Mouse (Mus musculus) right cerebral cortex, postnatal 14 days (tissue): ENCODE results near the gene Lamtor2.

Experiments
- DNase-seq: peaks from one replicate; pipeline ENCODE4 v3.0.0; 2022

The Lamtor2 gene

DNA sequence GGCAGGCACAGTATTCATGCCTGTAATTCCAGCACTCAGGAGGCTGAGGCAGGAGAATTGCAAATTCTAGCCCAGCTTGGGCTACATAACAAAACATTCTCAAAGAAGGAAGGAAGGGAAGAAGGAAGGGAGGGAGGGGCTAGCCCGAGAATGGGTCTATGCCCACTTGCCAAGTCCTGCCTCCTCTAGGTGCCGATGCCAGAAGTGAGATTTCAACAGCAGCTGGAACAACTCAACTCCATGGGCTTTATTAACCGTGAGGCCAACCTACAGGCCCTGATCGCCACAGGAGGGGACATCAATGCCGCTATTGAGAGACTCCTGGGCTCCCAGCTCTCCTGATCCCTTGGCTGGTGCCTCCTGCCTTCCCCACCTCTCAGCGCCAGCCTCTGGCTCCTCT, 15.0 kb upstream of the Lamtor2 start:
- DNase-seq, result no peak

DNA sequence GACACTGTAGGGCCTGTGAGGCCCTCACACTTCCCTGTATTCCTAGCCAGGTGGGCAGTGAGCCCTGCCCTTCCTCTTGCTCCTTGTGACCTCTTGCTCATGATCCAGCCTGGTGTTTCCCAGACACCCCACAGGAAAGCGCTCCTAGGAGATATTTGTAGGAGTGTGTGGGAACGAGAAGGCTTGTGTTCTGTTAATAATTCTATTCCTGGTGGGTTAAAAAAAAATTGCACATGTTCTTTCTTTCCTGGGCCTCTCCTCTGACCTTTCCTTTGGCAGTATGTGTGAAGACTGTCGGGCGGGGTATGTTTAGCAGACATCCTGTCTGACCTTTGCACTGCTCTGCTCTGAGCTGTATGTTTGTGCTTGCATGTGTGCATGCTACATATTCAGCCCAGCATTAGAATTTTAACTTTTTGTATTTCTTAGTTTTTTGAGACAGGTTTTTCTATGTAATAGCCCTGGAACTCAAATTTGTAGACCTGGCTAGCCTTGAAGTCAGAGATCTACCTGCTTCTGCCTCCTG, 13.7 kb upstream of the Lamtor2 start:
- DNase-seq, result no peak

DNA sequence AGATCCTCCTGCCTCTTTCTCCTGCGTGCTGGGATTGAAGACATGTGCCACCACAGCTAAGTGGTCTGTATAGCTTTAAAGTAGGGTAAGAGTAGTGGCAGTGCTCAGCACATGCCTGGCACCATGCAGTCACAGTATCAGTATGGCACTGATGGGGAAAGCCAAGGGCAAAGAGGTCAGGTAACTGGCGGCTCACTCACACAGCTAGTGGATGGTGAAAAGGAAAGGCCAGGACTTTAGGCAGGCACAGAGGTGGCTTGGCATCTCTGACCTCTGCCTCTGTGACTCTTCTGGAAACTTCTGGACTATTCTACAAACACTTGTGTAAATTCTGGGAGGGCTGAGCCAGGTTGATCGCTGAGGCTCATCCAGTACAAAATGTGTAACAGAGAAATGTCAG, 13.2 kb upstream of the Lamtor2 start:
- no peak for DNase-seq

DNA sequence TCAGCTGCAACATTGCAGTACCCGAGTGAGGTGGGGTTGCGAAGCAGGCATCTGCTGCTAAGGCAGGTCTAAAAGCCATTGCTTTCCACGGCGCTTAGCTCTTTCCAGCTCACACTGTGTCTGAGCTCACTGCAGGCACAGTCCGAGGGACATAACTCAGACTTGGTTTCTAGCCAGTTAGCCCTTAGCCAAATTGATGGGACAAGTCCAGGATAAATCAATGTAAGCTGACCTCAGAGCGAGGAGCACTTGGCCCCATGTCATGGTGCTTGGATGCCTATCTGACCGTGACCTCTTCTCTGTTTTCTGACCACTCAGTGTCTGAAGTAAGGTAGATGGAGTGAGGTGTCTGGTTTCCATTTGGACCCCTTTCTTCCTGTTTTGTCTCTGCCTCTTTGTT, 11.1 kb upstream of the Lamtor2 start:
- no peak for DNase-seq

DNA sequence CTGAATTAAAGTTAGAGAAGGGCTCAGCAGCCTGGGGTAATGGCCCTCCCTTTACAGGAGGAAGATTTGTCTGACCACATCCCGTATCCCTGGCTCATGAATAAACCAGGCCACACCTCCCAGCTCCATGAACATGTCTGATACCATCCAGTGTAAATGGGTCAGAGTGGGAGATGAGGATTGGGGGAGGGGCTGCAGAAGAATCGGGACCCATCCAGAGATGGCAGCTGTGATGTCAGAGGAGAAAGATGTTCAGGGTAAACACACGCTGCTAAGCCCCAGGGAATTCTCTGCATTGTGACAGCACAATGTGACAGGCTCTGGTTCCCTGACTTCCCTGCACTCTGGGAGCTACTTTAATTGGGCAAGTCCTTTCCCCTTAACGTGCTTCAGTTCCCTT, 10.6 kb upstream of the Lamtor2 start:
- no peak for DNase-seq

DNA sequence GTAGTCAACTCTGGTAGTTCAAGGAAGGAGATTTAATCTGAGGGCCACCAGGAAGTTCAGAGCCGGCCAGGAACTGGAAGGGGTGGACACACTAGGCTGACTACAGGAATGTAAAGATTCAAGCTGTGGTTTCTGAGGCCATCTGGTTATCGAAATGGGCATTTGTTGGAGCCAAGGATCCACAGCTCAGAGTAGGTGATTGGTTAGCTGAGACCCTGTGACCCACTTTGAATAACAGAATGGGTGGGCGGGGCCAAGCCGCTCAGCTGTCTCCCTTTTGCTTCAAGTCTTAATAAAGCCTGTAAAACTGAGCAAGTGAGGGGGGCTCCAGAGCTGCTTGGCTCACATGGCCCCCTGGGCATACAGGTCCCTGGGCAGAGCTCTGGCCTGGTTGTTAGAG, 9.1 kb upstream of the Lamtor2 start:
- DNase-seq, result no peak

DNA sequence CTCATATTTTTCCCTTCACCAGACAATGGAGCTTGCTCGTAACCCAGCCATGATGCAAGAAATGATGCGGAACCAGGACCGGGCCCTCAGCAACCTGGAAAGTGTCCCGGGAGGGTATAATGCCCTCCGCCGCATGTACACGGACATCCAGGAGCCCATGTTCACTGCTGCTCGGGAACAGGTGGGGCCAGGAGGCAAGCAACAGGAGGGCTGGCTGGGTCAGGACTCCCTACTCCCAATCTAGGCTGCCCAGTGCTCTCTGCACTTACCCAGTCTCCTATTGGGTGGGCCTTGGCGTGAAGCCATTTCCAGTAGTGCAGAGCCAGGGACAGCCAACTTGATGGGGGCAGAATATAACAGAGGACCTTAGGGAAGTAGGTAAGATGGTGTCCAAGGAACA, 6.7 kb upstream of the Lamtor2 start:
- no peak for DNase-seq

DNA sequence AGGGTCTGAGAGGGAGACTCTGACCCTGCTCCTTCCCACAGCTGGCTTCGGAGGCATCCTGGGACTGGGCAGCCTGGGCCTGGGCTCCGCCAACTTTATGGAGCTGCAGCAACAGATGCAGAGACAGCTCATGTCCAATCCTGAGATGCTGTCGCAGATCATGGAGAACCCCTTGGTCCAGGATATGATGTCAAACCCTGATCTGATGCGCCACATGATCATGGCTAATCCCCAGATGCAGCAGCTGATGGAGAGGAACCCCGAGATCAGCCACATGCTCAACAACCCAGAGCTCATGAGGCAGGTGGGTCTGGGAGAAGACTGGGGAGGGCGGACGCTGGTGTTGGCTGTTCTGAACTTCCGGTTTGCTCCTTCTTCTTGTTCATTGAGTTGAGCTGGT, 3.7 kb upstream of the Lamtor2 start:
- DNase-seq, result no peak

DNA sequence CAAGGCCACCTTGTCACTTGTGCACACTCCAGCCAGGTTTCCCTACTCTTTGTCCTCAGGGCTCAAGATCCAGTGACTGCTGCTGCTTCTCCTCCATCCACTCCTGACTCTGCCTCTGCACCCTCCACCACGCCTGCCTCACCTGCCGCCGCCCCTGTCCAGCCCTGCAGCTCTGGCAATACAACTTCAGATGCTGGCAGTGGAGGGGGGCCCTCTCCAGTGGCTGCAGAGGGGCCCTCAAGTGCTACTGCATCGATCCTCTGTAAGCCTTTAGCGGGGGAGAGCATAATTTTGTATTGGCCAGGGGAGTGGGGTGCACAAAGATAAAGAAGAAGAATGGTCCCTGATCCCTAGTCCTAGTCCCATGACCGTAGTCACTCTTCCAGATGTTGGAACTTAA, 2.9 kb upstream of the Lamtor2 start:
- DNase-seq, result no peak

DNA sequence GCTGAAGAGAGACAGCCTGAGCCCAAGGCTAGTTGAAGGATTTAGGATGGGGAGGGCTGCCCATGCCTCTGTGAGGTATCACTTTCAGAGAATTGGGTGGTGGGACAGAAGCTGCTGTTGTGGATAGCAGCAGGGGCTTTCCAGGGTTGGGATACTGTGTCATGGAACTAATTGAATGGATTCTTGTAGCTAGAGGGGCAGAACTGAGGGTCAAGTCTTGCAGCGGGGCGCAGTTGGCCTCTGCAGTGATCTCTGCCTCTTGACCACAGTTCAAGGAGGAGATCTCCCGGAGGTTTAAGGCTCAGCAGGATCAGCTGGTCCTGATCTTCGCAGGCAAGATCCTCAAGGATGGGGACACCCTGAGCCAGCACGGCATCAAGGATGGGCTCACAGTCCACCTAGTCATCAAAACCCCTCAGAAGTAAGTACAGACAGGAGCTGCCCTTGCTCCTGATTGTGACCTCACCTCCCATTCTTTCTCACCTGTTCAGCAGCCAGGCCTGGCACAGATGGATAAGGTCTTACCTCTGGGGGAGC, 2.3 kb upstream of the Lamtor2 start:
- no peak for DNase-seq

DNA sequence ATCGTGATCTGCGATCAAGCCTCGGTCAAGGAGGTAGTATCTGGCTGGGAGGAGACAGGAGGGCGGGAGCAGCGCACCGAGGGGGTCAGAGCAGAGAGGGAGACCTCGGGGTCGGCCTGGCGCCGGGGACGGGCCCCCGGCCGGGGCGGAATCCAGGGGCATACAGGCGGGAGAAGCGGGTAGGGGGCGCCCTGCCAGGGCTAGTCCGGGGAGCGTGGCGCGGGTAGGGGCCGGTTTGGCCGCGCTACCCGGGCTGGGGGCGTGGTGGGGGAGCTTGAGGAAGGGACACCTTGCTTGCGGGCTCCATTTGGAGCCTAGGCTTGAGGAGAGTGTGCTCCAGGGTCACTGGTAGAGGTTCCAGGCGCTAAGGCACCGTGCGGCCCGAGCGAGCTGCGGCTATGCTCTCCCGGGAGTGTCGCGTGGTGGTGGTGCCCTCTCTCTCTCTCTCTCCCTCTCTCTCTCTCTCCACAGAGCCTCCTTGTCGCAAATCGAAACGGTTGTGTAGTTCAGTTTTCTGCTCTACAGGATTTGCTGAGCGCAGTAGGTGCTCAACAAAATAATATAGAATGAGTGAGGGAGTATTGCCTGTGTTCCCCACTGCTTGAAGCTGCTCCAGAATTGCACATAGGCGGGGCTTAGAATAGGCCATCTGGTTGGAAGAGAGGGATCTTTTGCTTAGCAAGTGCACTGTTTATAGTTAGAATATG, 1.2 kb upstream of the Lamtor2 start:
- DNase-seq, result peak; percentile 63

DNA sequence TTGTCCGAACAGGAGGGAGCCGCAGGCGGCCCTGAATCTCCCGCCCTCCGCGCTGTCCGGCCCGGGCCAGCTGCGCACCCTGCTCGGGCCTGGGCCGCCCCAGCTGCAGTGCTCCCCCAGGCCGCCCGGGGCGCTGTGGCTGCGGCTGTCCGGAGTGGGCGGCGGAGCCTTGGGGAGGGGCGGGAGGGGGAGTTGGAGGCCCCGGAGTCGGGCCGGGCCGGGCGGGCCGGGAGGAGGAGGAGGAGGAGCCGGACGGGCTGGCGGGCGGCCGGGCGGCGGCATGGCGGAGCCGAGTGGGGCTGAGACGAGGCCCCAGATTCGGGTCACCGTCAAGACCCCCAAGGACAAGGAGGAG, 628 bp upstream of the Lamtor2 start, which contains the start of gene Ubqln4:
Ubqln4 (plus strand) TSS at position 234 of the 355 bp plus-strand sequence.
- DNase-seq, result peak; percentile 85

DNA sequence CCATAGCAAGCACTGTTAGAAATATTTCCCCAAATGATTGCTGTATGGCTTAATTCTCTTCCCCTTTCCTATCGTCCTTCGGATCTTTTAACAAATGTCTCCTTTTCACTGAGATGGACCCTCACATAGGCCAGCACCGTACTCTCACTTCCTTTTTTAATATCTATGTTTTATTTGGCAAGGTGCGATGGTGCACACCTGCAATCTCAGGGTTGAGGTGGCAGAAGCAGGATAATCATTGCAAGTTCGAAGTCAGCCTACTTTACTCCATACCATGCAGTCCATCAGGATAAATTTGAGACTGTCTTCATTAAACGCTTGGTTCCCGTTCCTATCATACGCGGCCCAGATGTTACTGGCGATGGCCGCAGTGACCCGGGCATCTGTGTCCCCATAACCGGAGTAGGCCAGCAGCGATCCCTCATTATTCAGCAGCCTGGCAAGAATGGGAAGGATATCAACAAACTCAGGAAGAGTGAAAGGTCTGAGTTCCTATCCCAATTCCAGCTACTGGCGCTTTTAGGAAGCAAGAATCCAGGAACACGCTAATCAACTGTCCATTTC, 710 bp downstream of the Lamtor2 start:
- no peak for DNase-seq

DNA sequence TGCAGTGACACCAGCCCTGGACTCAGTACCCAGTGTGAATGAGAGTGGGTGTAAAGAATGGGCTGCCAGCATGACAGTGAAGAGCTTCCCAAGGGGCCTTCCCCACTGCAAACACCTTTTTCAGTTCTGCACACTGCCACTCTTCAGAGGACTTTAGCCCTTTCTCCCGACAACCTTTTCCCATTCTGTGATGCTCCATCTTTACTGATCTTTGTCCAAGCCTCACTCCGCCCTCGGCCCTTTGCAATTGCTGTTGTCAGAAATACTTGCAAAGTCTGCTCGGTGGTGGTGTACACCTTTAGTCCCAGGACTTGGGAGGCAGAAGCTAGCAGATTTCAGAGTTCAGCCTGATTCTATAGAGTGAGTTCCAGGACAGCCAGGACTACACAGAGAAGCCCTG, 1.3 kb downstream of the Lamtor2 start:
- DNase-seq, result no peak

DNA sequence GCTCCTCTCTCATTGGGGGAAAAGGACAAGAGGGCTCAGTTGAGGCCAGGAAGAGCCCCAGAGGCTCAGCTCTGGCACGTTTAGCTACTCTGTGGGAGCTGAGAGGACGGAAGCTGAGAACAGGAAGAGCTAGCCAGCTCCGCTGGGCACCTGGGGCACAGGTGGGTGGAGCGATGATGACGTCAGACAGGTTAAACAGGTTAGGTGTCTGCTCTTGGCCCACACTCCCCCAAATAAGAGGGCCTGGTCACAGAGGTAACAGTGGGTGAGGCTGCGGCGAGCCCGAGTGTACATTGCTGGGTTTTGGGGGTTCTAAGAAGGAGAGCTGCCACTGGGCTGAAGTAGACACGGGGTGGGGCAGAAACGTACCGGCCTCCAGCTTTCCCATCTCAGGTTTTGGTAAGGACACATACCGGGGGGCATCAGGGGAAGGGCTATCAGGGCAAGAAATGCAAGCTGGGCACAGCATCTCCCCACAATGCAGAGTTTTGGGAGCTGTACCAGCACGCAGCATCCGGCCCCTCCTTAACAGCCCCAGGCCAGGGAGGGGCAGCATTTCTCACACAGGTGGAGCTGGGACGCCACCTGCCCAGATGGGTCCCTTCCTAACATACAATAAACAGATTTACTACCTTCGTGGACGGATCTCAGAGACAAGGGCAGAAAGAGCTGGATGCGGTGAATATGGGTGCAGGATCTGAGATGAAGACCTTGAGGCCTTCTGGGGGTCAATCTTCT, 4.5 kb downstream of the Lamtor2 start, which contains the start of gene Rab25:
Rab25 (minus strand) TSS at position 121 of the 738 bp plus-strand sequence.
- no peak for DNase-seq

DNA sequence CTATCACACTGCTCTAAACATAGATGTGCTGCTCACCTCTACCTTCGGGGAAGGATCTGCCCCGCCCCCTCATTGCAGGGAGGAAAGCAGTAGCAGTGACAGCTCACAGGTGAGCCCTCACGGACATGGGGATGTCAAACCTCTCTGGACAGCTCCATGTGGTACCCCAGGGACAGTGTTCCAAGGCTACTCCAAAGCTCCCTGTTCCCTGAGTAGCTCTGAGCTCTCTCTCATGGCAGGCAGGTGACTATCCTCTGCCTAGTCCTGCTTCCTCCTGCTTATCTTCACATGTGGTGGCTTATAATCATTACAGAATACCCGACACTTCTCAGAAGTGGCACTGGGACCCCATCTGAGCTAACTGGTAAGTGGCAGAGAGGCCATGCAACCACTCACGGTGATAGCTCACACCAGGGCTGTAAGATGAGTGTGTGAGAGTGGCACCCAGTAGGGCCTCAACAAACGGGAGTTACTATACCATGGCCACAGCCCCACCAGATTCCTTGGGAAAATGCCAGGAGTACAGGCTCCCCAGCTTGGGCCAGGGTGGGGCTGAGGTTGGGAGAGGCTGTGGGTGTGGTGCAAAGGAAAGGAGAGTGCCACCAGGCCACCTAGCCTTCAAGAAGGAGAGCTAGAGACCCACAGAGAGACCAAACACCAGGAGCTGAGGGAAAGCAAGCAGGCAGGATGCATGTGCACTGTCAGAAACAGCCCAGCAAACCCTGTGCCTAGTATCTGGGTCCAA, 6.0 kb downstream of the Lamtor2 start:
- DNase-seq, result no peak

DNA sequence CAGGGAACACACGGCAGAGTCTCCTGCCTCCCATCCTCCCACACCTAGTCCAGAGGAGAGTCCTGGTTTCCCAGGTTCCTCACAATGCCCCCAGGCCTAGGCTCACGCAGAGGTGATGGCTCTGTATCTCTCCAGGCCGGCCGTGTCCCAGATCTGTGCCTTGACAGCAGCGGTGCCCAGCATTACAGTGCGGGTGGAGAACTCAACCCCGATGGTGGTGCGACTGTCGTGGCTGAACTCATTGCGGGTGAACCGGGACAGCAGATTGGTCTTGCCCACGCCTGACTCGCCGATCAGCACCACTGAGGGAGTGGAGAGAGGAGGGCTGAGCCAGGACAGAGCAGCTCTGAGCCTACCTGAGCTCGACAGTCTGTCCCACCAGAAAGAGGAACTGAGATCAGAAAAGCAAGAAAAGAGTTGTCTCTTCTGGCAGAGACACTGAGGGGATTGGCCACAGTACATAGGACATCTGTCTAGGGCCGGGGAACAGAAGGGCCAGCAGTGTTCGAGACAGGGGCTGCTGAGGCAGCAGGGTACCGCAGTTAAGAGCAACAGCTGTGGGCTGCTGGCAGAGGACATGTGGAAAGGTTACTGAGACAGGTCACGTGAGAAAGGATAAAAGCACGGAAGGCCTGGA, 7.8 kb downstream of the Lamtor2 start:
- no peak for DNase-seq

DNA sequence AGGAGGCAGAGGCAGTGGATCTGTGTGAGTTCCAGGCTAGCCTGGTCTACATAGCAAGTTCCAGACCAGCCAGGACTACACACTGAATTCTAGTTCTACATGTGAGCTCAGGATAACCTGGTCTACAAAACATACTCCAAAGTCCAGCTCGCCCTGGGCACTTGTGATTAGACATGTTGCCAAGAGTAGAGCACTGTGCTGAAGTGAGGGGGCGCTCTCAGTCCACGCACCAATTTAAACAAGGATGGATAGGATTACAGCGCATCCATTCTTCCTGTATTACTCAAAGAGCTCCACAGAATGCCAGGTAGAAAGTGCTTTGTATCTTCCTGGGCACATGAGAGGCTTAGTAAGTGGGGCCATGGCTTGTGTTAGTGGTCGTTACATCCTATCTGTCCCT, 8.4 kb downstream of the Lamtor2 start:
- DNase-seq, result no peak

DNA sequence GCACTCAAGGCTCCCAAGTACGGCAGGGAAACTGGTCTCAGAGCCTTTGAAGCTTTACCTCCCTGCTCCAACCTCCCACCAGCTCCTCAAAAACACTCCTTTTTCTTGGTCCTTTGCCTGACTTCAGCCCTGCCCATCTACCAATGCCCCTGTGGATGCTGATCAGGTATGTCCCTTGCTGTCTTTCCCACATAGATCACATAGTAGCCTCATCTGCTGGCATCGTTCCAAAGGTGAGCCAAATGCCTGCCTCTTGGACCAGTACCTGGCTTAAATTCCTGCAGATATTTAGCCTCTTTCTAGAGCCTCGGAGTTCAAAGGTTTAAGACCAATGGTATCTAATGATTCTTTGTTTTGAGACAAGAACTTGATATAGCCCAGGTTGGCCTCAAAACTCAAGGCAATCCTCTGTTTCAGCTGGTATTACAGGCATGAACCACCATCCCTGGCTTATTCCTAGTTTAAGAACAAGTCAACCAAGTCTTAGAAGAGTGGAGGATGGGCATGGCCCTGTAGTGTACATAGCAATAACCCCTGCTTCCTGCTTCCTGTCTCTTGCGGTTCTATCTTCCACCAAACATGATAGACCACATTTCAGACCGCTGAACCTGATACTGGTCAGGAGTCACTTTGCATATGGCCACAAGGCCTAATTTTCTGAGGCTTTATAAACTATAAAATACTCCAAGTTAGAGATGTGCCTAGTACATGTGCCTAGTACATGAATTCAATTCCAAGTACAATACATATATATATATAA, 9.0 kb downstream of the Lamtor2 start:
- DNase-seq, result no peak

DNA sequence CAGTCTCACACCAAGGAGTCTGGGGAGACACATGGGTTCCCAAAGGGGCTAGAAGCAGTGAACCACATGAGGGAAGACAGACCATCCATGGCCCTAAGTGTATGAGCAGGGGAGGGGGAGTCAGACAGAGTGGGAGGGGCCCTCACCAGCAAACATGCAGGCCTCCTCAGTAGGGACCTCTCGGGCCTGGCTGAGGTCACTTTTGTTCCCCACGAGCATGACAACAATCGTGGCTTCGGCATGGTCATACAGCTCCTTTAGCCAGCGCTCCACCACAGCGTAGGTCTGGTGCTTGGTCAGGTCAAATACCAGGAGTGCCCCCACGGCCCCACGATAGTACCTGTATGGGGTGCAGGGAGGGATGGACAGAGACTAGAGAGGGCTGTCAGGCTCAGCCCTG, 9.7 kb downstream of the Lamtor2 start:
- DNase-seq, result no peak

DNA sequence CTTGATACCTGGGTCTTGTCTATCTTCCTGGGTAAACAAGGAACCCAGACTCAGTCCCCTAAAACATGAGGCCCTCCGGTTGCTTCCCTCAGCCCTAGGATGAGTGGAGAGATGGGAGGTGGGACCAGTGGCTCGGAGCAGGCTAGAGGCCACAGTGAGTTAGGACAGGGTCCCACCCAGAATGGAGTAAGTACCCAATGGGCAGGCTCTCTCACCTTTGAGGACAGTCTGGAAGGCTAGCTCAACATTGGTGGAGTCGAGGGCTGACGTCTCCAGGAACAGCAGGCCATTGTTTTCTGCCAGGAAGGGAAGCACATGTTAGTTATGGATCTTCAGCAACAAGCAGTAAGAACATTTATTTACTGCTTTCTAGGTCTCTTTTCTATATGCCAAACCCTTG, 10.4 kb downstream of the Lamtor2 start:
- DNase-seq, result no peak
